9 mouse cellular contexts compared by ENCODE assay signal in the genomic region with DNA sequence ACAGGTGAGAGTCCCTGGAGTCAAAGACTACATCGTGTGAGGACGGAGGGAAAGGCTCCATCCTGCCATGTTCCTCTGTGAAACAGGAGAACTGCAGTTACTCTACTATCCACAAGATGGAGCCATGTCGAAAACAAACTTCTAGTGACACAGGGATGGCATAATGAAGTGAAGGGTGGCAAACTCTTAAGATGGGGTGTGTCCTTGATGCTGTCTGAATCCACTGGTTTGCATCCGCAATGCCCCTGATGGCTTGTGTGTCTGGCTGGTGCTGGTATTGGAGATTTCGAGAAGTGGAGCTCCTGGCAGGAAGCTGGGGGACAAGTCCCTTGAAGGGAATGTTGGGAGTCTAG.
A peak's percentile ranks its signal among the peaks of the same experiment; 100 is the strongest.
DNase-seq lines count a peak whose midpoint lies in the region; ATAC-seq and TF ChIP-seq lines count a peak whose summit lies in the region.
"Had no signal": no experiment of that assay in that cellular context is flagged by ENCODE, and none has a peak within 500 bp of the region (broad histone marks: within the 10 kb centered on the region; RNA-seq: fewer than 3 reads in every experiment).

No protein-coding gene starts in this region.

- H3K9me3 ChIP-seq in neural tube, embryonic 13.5 days: no peaks in the 10 kb centered on the region

- no peak for TF ChIP-seq POLR2A in spleen, adult 2 months (IDR thresholded peaks at IDR 0.05; ENCODE audit: low read depth, low read length)

- H3K4me3 ChIP-seq in spleen, adult 2 months (ENCODE audit: extremely low read depth, insufficient read depth, insufficient read length): no peak overlapping the region
- H3K4me3 ChIP-seq in neural tube, embryonic 13.5 days: no peak overlapping the region
- H3K4me3 ChIP-seq: myocyte had no signal

- H3K27ac ChIP-seq in spleen, adult 2 months (ENCODE audit: insufficient read depth, low read length): no peak overlapping the region
- H3K27ac ChIP-seq in neural tube, embryonic 13.5 days (replicated peaks): no peak overlapping the region

- H3K36me3 ChIP-seq in spleen, adult 2 months (ENCODE audit: control insufficient read depth, insufficient read depth, low read length): peaks cover 10% of the 10 kb centered on the region
- H3K36me3 ChIP-seq in neural tube, embryonic 13.5 days: peaks cover 8% of the 10 kb centered on the region; the same call in 1 of the 2 replicates

- WGBS in spleen, adult 2 months: 42% methylated on average over 5 of the region's 5 CpGs
- 56% methylated on average over 5 of the region's 5 CpGs for WGBS in neural tube, embryonic 13.5 days

- H3K9ac ChIP-seq in neural tube, embryonic 13.5 days: no peak overlapping the region

- no peaks in the 10 kb centered on the region for H3K27me3 ChIP-seq in spleen, adult 2 months (ENCODE audit: control insufficient read depth, insufficient read depth, low read length)
- H3K27me3 ChIP-seq in neural tube, embryonic 13.5 days: no peaks in the 10 kb centered on the region

- no peak overlapping the region for H3K4me2 ChIP-seq in neural tube, embryonic 13.5 days

- peak; percentile 41; the same call in 1 of the 2 replicates for ATAC-seq in neural tube, embryonic 13.5 days (ENCODE audit: low read depth)

- no peaks in the 10 kb centered on the region for H3K4me1 ChIP-seq in spleen, adult 2 months (ENCODE audit: control insufficient read depth, insufficient read depth, insufficient read length)
- peaks cover 14% of the 10 kb centered on the region for H3K4me1 ChIP-seq in neural tube, embryonic 13.5 days (replicated peaks)

- TF ChIP-seq CTCF in spleen, adult 2 months (IDR thresholded peaks at IDR 0.05; ENCODE audit: extremely low read depth, insufficient read depth, insufficient read length, insufficient replicate concordance): peak; percentile 30; the same call in 1 of the 2 replicates

- DNase-seq in spleen, adult 2 months (ENCODE audit: low read depth in 1 of 2, low spot score in 2 of 2): peak; percentile 14 to 24
- DNase-seq in spleen, adult 12 weeks (ENCODE audit: low spot score): no peak
- peak; percentile 72 for DNase-seq in c-Kit-positive CD71-positive TER-119-positive erythroid progenitor cells, embryonic 14.5 days (ENCODE audit: low spot score)
- peak; percentile 42 for DNase-seq in forelimb bud, embryonic 11.5 days (ENCODE audit: low read depth, low spot score)
- DNase-seq in kidney, adult 18-20 months: peak; percentile 49
- DNase-seq in left cerebral cortex, postnatal 4 days: peak; percentile 9
- no peak for DNase-seq in urinary bladder, postnatal 4 days (ENCODE audit: low spot score in 2 of 2)

- intact Hi-C loops in left cerebral cortex, postnatal 4 days (cut with DNase I): loop anchor here (5.0 kb wide), 2 partner anchors 123 to 163 kb away; a partner anchor contains a TSS

Comparison
In these comparisons a context has a peak if more than half of its experiments do, and no peak if none do; other contexts are left out.
1. DNase-seq: peak in spleen, adult 2 months (2 of 2), c-Kit-positive CD71-positive TER-119-positive erythroid progenitor cells, embryonic 14.5 days (single experiment), forelimb bud, embryonic 11.5 days (single experiment), kidney, adult 18-20 months (single experiment) and left cerebral cortex, postnatal 4 days (single experiment); none in spleen, adult 12 weeks (single experiment) and urinary bladder, postnatal 4 days (0 of 2).